Mouse (Mus musculus) heart, postnatal 25 days (tissue): ENCODE data around the gene Prss8. TPM values are rescaled to one million over a fixed set of nuclear protein-coding genes. Genes with fewer than 3 reads are reported as not detected.

Source experiments
- total RNA-seq, 2 experiments: library from RNA; stranded (reverse); gene quantifications; 2 replicates each; pipeline ENCODE4 v1.2.3; 2021

Gene Prss8
- total RNA-seq, 2 experiments from 2014 or later: not detected

Other genes with a start within 250 kb of the Prss8 start
- gene Bcl7c, start 221.2 kb downstream of the Prss8 start, total RNA-seq: 10 to 100 TPM; 36.6 to 41.5 TPM
- gene Ctf1, start 217.4 kb downstream of the Prss8 start, total RNA-seq: 1 to 10 TPM; 7.1 to 9.3 TPM
- not detected for gene Ctf2, start 197.9 kb downstream of the Prss8 start, total RNA-seq
- gene Fbxl19, start 185.6 kb downstream of the Prss8 start, total RNA-seq: 1 to 10 TPM; 3.0 to 4.2 TPM
- 10 to 100 TPM; 16.5 to 19.4 TPM for gene Orai3, start 160.3 kb downstream of the Prss8 start, total RNA-seq
- 10 to 100 TPM; 18.8 to 21.1 TPM for gene Setd1a, start 153.4 kb downstream of the Prss8 start, total RNA-seq
- 1 to 10 TPM; 2.0 to 3.6 TPM for gene Gm49388, start 144.5 kb downstream of the Prss8 start, total RNA-seq
- gene Hsd3b7, start 129.5 kb downstream of the Prss8 start, total RNA-seq: 10 to 100 TPM; 15.4 to 16.0 TPM
- 10 to 100 TPM; 61.4 to 68.7 TPM for gene Stx4a, start 105.8 kb downstream of the Prss8 start, total RNA-seq
- gene Stx1b, start 105.6 kb downstream of the Prss8 start, total RNA-seq: under 1 TPM; 0.39 to 0.42 TPM
- 10 to 100 TPM; 17.2 to 18.4 TPM for gene Zfp646, start 53.9 kb downstream of the Prss8 start, total RNA-seq
- gene Zfp668, start 53.3 kb downstream of the Prss8 start, total RNA-seq: 1 to 10 TPM; 3.4 to 4.7 TPM
- gene Prss53, start 39.1 kb downstream of the Prss8 start, total RNA-seq: 1 to 10 TPM in 1 of 2 experiments, under 1 TPM in 1; 0.99 to 1.3 TPM
- not detected for gene Gm21974, start 34.6 kb downstream of the Prss8 start, total RNA-seq
- 10 to 100 TPM; 15.2 to 22.0 TPM for gene Vkorc1, start 34.5 kb downstream of the Prss8 start, total RNA-seq
- 100 to 1,000 TPM in 1 of 2 experiments, 10 to 100 TPM in 1; 98.8 to 104 TPM for gene Bckdk, start 26.0 kb downstream of the Prss8 start, total RNA-seq
- 10 to 100 TPM; 12.3 to 13.5 TPM for gene Kat8, start 17.6 kb downstream of the Prss8 start, total RNA-seq
- 1 to 10 TPM; 7.5 to 8.1 TPM for gene Prss36, start 16.6 kb upstream of the Prss8 start, total RNA-seq
- gene Fus, start 37.4 kb upstream of the Prss8 start, total RNA-seq: 100 to 1,000 TPM; 139 to 171 TPM
- 10 to 100 TPM; 10.3 to 10.9 TPM for gene Pycard, start 63.8 kb upstream of the Prss8 start, total RNA-seq
- gene Trim72, start 73.8 kb upstream of the Prss8 start, total RNA-seq: 100 to 1,000 TPM; 301 to 325 TPM
- gene Itgam, start 132.5 kb upstream of the Prss8 start, total RNA-seq: 1 to 10 TPM; 4.6 to 5.1 TPM
- gene Gm49368, start 132.6 kb upstream of the Prss8 start, total RNA-seq: not detected
- gene Itgax, start 199.4 kb upstream of the Prss8 start, total RNA-seq: under 1 TPM; 0.17 to 0.26 TPM
- gene Itgad, start 224.3 kb upstream of the Prss8 start, total RNA-seq: not detected